Mouse (Mus musculus) midbrain, embryonic 16.5 days (tissue): ENCODE measurements around the gene Tdrd12. TPM values are rescaled to one million over a fixed set of nuclear protein-coding genes. Genes with fewer than 3 reads are reported as not detected.

Source experiments
- ATAC-seq: fragments of 200-750 bp; cut with Nextera tagmentation; 2 replicates; pipeline ENCODE4 v1.8.0; 2017; ENCODE audit warnings: moderate TSS enrichment
- H3K27ac ChIP-seq: fragments of 300-500 bp; sonication (generic); 2 replicates; pipeline ENCODE4 v1.5.1; 2014; ENCODE audit warnings: mild to moderate bottlenecking, low read length, mixed read lengths
- H3K27me3 ChIP-seq: fragments of 300-500 bp; sonication (generic); 2 replicates; pipeline ENCODE4 v1.6.1; 2014; ENCODE audit warnings: low read depth, low read length, mixed read lengths; ENCODE audit not compliant: control insufficient read depth, insufficient read depth
- H3K36me3 ChIP-seq: fragments of 300-500 bp; sonication (generic); 2 replicates; pipeline ENCODE4 v1.6.1; 2014; ENCODE audit warnings: mild to moderate bottlenecking, low read length, moderate library complexity, mixed read lengths; ENCODE audit not compliant: control insufficient read depth, insufficient read depth
- H3K4me1 ChIP-seq: fragments of 300-500 bp; sonication (generic); 2 replicates; pipeline ENCODE4 v1.6.1; 2014; ENCODE audit warnings: mild to moderate bottlenecking, low read length, mixed read lengths; ENCODE audit not compliant: control insufficient read depth, insufficient read depth
- H3K4me2 ChIP-seq: fragments of 300-500 bp; sonication (generic); 2 replicates; pipeline ENCODE4 v1.6.1; 2014; ENCODE audit warnings: mild to moderate bottlenecking, low read length, mixed read lengths
- H3K4me3 ChIP-seq: fragments of 300-500 bp; sonication (generic); 2 replicates; pipeline ENCODE4 v1.5.1; 2014; ENCODE audit warnings: low read depth, mild to moderate bottlenecking, low read length, moderate library complexity, mixed read lengths
- H3K9ac ChIP-seq: fragments of 300-500 bp; sonication (generic); 2 replicates; pipeline ENCODE4 v1.6.1; 2014; ENCODE audit warnings: low read depth, low read length, mixed read lengths
- H3K9me3 ChIP-seq: fragments of 300-500 bp; sonication (generic); replicated peaks from 2 replicates; pipeline ENCODE4 v1.6.1; 2014; ENCODE audit warnings: mild to moderate bottlenecking, low read length, mixed read lengths; ENCODE audit not compliant: control insufficient read depth, poor library complexity, severe bottlenecking
- WGBS: fragments of 180-500 bp; shearing (Covaris S2); extraction: QIAGEN DNeasy Blood & Tissue Kit; methylation state at CpG from one replicate; pipeline ENCODE4 v1.1.7; 2014; 5-methylcytosine and 5-hydroxymethylcytosine counted together
- polyA plus RNA-seq: library from polyadenylated mRNA; unstranded; fragments of >200 nt; fragmentation: Nextera tagmentation; extraction: Ambion mirVana; gene quantifications from 2 replicates; pipeline ENCODE4 v1.2.1, GENCODE M21; 2015

Tdrd12 gene
- polyA plus RNA-seq, 1 experiment from 2014 or later = 0.63 TPM

DNA sequence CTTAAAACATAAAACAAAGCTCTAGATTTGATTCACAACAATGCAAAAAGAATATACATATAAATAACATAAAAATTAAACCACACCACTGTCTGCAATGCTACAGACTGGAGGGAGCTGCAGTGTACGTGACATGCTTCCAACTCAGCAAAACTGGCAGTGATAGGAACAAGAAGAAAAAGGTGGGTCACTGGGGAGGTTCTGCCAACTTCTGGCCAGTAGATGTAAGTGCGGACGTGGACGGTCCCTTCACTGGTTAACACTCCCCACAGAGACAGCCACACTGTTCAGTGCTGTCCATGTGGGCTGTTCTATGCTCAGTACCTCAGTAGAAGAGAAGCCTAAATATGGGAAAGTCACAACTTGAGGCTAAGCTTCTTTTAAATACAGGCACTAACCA is 66.8 kb downstream of the Tdrd12 start:
- H3K27ac ChIP-seq = no peak overlapping the region
- no peak overlapping the region for H3K9ac ChIP-seq
- H3K9me3 ChIP-seq = no peaks in the 10 kb centered on the region
- ATAC-seq = no peak
- H3K4me1 ChIP-seq = no peaks in the 10 kb centered on the region
- H3K36me3 ChIP-seq = no peaks in the 10 kb centered on the region
- H3K27me3 ChIP-seq = no peaks in the 10 kb centered on the region
- WGBS = 40% methylated on average over 4 of the region's 4 CpGs
- H3K4me3 ChIP-seq = no peak overlapping the region
- H3K4me2 ChIP-seq = no peak overlapping the region

DNA sequence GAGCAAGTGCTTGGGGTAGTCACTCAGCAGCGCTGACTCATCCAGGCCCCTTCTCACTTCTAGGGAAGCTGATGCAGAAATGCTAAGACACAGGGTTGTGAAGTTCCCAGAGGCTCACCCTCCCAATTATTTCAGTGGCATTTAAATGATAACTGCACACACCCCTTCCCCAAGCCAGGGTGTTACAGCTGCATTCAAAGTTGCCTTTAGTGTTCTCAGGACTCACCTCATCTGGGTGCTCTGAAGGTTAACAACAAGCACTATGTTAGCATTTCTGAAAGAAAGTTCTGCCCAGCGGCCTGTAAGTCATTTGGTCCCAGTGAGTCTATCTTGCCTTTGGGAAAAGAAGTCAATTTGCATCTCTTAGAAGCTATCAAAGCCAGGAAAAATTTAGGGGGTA is 69.7 kb downstream of the Tdrd12 start:
- no peak overlapping the region for H3K27ac ChIP-seq
- H3K36me3 ChIP-seq = no peaks in the 10 kb centered on the region
- H3K27me3 ChIP-seq = no peaks in the 10 kb centered on the region
- no peak overlapping the region for H3K4me3 ChIP-seq
- H3K4me1 ChIP-seq = no peaks in the 10 kb centered on the region
- H3K9ac ChIP-seq = no peak overlapping the region
- no peaks in the 10 kb centered on the region for H3K9me3 ChIP-seq
- H3K4me2 ChIP-seq = no peak overlapping the region
- 75% methylated on average over 2 of the region's 2 CpGs for WGBS
- no peak for ATAC-seq

DNA sequence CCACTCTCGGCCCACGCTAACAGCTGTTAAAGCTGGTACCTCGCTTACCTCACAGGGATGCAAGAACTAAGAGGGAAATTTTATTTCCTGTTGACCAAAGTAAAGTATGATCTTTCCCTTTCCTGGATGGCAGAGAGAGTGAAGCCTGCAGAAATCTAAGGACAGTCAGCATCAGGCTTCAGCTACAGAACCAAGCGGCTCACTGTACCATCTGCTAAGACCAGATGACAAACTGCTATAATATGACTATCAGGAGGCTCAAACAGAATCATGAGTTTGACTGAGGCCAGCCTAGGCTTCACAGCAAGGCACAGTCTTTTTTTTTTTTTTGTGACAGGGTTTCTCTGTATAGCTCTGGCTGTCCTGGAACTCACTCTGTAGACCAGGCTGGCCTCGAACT is 72.5 kb downstream of the Tdrd12 start:
- ATAC-seq = no peak
- Histone ChIP-seq H3K4me3 (no peak overlapping the region), H3K27me3 (no peaks in the 10 kb centered on the region), H3K9ac (no peak overlapping the region), H3K27ac (no peak overlapping the region), H3K9me3 (no peaks in the 10 kb centered on the region), H3K36me3 (no peaks in the 10 kb centered on the region), H3K4me2 (no peak overlapping the region), H3K4me1 (no peaks in the 10 kb centered on the region)
- WGBS = 98% methylated on average over 5 of the region's 5 CpGs

DNA sequence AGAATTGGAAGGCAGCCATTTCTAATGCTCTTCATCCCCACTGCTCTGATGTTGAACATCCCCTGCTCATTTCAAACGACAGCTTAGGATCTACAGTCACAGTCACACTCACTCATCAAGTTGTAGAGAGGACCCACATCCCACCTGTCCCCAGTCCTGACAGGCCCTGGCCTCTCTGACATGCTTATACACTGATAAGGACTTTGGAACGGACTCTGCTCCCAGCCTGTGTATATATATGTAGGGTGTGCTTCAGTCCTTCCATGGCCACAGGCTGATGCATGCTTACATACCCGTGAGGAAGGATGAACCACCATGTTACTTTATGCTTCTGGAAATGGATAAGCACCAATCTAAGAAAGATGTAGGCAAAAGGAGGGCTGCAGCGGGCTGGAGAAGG is 76.6 kb downstream of the Tdrd12 start:
- no peaks in the 10 kb centered on the region for H3K9me3 ChIP-seq
- no peak overlapping the region for H3K27ac ChIP-seq
- no peaks in the 10 kb centered on the region for H3K36me3 ChIP-seq
- no peak for ATAC-seq
- no peaks in the 10 kb centered on the region for H3K27me3 ChIP-seq
- WGBS = 86% methylated on average over 4 of the region's 4 CpGs
- no peaks in the 10 kb centered on the region for H3K4me1 ChIP-seq
- H3K4me3 ChIP-seq = no peak overlapping the region
- no peak overlapping the region for H3K9ac ChIP-seq
- no peak overlapping the region for H3K4me2 ChIP-seq

DNA sequence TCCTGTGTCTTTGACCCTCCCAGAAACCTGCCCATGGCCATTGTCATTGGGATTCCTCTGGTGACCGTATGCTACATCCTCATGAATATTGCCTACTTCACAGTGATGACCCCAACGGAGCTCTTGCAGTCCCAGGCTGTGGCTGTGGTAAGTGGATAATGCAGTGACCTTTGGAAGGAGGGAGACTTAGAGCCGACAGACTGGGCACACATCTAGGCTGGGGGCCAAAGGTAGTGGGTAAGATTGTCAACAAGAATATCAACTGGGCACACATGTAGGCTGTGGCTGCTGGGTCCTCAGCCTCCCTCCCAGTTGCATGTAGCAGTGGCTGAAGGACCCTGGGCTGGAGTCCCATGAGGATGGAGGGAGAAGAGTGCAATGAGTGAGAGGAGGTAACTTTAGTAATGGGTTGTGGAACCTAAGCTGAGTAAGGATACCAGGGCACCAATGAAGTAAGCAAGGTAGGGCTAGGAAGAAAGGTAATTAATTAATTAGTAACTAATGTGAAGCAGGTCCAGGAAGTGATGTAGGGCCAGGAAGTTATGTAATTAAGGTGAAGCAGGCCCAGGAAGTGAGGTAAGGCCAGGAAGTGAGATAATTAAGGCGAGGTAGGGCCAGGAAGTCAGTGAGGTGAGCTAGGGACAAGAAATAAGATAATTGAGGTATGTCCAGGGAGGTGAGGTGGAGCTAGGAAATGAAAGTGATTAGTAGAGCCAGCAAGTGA is 81.3 kb downstream of the Tdrd12 start:
- Histone ChIP-seq H3K4me2 (no peak overlapping the region), H3K4me3 (no peak overlapping the region), H3K27me3 (no peaks in the 10 kb centered on the region), H3K4me1 (no peaks in the 10 kb centered on the region), H3K9me3 (no peaks in the 10 kb centered on the region), H3K27ac (no peak overlapping the region), H3K9ac (no peak overlapping the region), H3K36me3 (no peaks in the 10 kb centered on the region)
- 80% methylated on average over 4 of the region's 4 CpGs for WGBS
- no peak for ATAC-seq

DNA sequence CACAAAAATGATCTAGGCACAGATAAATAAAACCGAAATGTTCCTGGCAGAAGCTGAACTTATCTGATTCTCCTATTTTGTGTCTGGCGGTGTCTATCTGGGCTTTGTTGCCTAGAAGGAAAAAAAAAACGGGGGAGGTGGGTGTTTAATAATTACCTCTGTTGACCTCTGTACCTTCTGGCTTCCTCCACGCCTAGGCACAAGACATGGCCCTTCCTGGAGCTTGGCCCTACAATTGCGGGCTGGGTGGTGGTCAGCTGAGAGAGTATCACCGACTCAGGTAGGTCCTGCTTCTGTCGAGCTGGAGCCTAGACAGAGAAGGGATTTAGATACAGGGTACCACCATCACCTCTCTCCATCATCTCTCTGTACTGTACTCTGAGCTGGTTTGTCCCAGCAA is 88.7 kb downstream of the Tdrd12 start:
- H3K27me3 ChIP-seq = no peaks in the 10 kb centered on the region
- H3K27ac ChIP-seq = no peak overlapping the region
- no peak overlapping the region for H3K4me3 ChIP-seq
- no peak overlapping the region for H3K4me2 ChIP-seq
- ATAC-seq = no peak
- WGBS = 85% methylated on average over 7 of the region's 7 CpGs
- no peaks in the 10 kb centered on the region for H3K4me1 ChIP-seq
- H3K36me3 ChIP-seq = no peaks in the 10 kb centered on the region
- H3K9ac ChIP-seq = no peak overlapping the region
- no peaks in the 10 kb centered on the region for H3K9me3 ChIP-seq

DNA sequence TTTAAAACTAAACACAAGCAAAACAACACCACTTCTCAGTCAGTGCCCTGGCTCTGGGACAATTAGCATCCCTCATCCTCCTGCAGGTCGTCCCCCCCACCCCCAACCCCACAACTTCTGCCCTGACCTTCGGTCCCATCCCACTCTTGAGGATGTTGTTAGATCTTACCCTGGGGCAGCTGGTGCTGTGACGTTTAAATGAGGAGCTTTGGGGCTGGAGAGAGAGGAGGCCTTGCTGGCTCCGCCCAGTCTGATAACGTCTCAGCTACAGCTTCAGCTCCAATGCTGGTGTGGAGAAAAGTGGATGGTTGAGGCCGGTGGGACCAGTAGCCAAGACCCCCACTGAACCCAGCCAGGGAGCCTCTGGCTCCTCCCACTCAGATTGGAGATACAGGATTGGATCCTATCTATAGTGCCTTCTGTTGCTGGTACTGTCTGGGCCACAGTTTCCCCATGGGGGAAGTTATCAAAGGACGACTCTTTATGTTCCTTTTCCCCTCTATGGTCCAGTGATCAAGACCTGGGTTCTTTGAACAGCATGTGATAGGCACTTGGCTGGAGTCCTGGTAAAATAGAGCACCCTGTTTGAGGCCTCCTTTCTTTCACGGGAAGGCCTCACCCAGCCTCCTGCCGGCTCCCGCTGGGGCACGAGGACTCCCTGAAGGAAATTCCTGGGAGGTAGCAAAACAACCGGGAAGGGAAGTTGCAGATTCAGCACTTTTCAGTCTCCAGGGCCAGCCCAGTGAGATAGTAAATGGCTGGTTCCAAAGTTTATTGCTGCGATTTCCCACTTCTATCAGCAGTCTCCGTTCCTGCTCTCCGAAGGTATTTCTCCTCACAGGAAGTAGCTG is 89.3 kb downstream of the Tdrd12 start, which contains the start of gene Slc7a9:
Gene Slc7a9 (plus strand): TSS at position 801 of the 851 bp plus-strand sequence.
- no peaks in the 10 kb centered on the region for H3K27me3 ChIP-seq
- H3K4me1 ChIP-seq = no peaks in the 10 kb centered on the region
- no peak within 1 kb of the TSS for H3K4me3 ChIP-seq
- H3K36me3 ChIP-seq = no peaks in the 10 kb centered on the region
- no peak within 1 kb of the TSS for H3K27ac ChIP-seq
- ATAC-seq = no peak
- 29% methylated on average over 15 of the region's 15 CpGs for WGBS
- H3K9me3 ChIP-seq = no peaks in the 10 kb centered on the region
- no peak within 1 kb of the TSS for H3K9ac ChIP-seq
- H3K4me2 ChIP-seq = no peak within 1 kb of the TSS

DNA sequence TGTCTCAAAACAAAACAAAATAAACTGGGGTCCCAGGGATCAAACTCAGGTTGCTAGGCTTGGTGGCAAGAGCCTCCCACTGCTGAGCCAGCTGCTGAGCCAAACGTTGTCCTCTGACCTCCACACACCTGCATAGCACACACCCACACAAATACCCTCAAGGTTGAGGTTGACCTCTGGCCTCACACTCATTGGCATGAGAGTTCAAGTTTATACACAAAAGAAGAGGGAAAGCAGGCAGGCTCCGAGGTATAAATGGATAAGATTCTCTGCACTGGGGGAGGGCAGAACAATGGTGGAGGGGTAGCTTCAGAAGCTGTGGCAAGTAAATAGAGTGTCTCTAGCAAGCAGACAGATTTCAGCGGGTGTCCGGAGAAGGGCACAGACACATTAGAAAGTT is 90.0 kb downstream of the Tdrd12 start:
- no peak for ATAC-seq
- H3K27ac ChIP-seq = no peak overlapping the region
- H3K4me3 ChIP-seq = no peak overlapping the region
- 26% methylated on average over 4 of the region's 4 CpGs for WGBS
- H3K4me2 ChIP-seq = no peak overlapping the region
- H3K27me3 ChIP-seq = no peaks in the 10 kb centered on the region
- no peak overlapping the region for H3K9ac ChIP-seq
- no peaks in the 10 kb centered on the region for H3K9me3 ChIP-seq
- no peaks in the 10 kb centered on the region for H3K4me1 ChIP-seq
- H3K36me3 ChIP-seq = no peaks in the 10 kb centered on the region

DNA sequence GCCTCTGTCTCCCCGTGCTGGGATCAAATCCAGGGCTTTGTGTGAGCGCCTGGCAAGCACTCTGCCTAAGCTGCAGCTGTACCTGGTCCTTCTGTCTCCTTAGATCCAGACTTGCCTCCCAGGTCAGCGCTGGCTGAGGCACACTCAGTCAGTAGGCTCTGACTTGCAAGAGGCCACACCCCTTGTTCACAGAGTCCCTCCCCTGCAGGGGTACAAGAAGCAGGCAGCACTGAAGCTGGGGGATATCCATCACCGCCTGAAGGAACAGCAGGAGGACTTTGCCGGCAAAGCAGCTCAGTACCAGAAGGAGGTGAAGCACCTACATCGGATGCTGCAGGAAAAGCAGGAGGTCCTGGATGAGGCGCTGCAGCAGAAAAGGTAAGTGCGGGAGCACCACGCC is 102.3 kb downstream of the Tdrd12 start:
- Histone ChIP-seq H3K9me3 (no peaks in the 10 kb centered on the region), H3K9ac (no peak overlapping the region), H3K4me3 (no peak overlapping the region), H3K4me1 (no peaks in the 10 kb centered on the region), H3K36me3 (peaks cover 25% of the 10 kb centered on the region), H3K4me2 (no peak overlapping the region), H3K27me3 (no peaks in the 10 kb centered on the region), H3K27ac (no peak overlapping the region)
- WGBS = 83% methylated on average over 9 of the region's 9 CpGs
- no peak for ATAC-seq
